Mouse (Mus musculus) forebrain, embryonic 15.5 days (tissue): ENCODE data around the gene Ppp2ca. TPM values are rescaled to one million over a fixed set of nuclear protein-coding genes. Genes with fewer than 3 reads are reported as not detected.
"Not testable (repeated sequence)": the region's sequence is repeated elsewhere in the genome, so short reads cannot be mapped to it uniquely, and the experiment has no call there.

Experiments
- ATAC-seq: fragments of 200-750 bp; cut with Nextera tagmentation; replicated peaks from 2 replicates; pipeline ENCODE4 v1.8.0; 2017; ENCODE audit warnings: mild to moderate bottlenecking, moderate TSS enrichment, moderate library complexity
- H3K27ac ChIP-seq: fragments of 300-500 bp; sonication (generic); replicated peaks from 2 replicates; pipeline ENCODE4 v1.5.1; 2015; ENCODE audit warnings: mild to moderate bottlenecking, inconsistent platforms
- H3K27me3 ChIP-seq: fragments of 300-500 bp; sonication (generic); 2 replicates; pipeline ENCODE4 v1.6.1; 2015; ENCODE audit warnings: inconsistent platforms
- H3K36me3 ChIP-seq: fragments of 300-500 bp; sonication (generic); 2 replicates; pipeline ENCODE4 v1.6.1; 2015; ENCODE audit warnings: mild to moderate bottlenecking, inconsistent platforms
- H3K4me1 ChIP-seq: fragments of 300-500 bp; sonication (generic); 2 replicates; pipeline ENCODE4 v1.6.1; 2015; ENCODE audit warnings: inconsistent platforms
- H3K4me2 ChIP-seq: fragments of 300-500 bp; sonication (generic); replicated peaks from 2 replicates; pipeline ENCODE4 v1.6.1; 2015; ENCODE audit warnings: mild to moderate bottlenecking, inconsistent platforms
- H3K4me3 ChIP-seq: fragments of 300-500 bp; sonication (generic); 2 replicates; pipeline ENCODE4 v1.5.1; 2015; ENCODE audit warnings: mild to moderate bottlenecking, inconsistent platforms
- H3K9ac ChIP-seq: fragments of 300-500 bp; sonication (generic); replicated peaks from 2 replicates; pipeline ENCODE4 v1.6.1; 2015; ENCODE audit warnings: mild to moderate bottlenecking, inconsistent platforms
- H3K9me3 ChIP-seq: fragments of 300-500 bp; sonication (generic); 2 replicates; pipeline ENCODE4 v1.6.1; 2016; ENCODE audit warnings: inconsistent platforms
- WGBS: fragments of 180-500 bp; shearing (Covaris S2); methylation state at CpG from one replicate; pipeline ENCODE4 v1.1.7; 2015; ENCODE audit warnings: mixed read lengths; 5-methylcytosine and 5-hydroxymethylcytosine counted together
- polyA plus RNA-seq: library from polyadenylated mRNA; unstranded; fragments of >200 nt; fragmentation: Nextera tagmentation; extraction: Ambion mirVana; gene quantifications from 2 replicates; pipeline ENCODE4 v1.2.1, GENCODE M21; 2015

Ppp2ca gene
- polyA plus RNA-seq, 1 experiment from 2014 or later, result 129 TPM

GRCm38 (mm10) chr11:52099031-52099761, 715 bp downstream of the Ppp2ca start:
- Histone ChIP-seq H3K27me3 (no peaks in the 10 kb centered on the region), H3K4me3 (peak overlapping the region; percentile 82), H3K36me3 (no peaks in the 10 kb centered on the region), H3K9me3 (no peaks in the 10 kb centered on the region), H3K4me2 (peak overlapping the region; percentile 78), H3K27ac (peak overlapping the region; percentile 98), H3K4me1 (peaks cover 32% of the 10 kb centered on the region), H3K9ac (peak overlapping the region; percentile 91)
- peak; percentile 83 for ATAC-seq
- under 1% methylated on average over 69 of the region's 72 CpGs for WGBS

- Histone ChIP-seq H3K27me3 (no peaks in the 10 kb centered on the region), H3K4me2 (peak overlapping the region; percentile 78), H3K9me3 (no peaks in the 10 kb centered on the region), H3K27ac (peak overlapping the region; percentile 98; the same call in 1 of the 2 replicates), H3K4me3 (peak overlapping the region; percentile 82), H3K36me3 (no peaks in the 10 kb centered on the region), H3K4me1 (peaks cover 34% of the 10 kb centered on the region), H3K9ac (peak overlapping the region; percentile 91)
- 5% methylated on average over 7 of the region's 7 CpGs for WGBS
- ATAC-seq, result no peak
Measured at GRCm38 (mm10) chr11:52099771-52100219, 1.3 kb downstream of the Ppp2ca start.

GRCm38 (mm10) chr11:52102977-52103376, 4.5 kb downstream of the Ppp2ca start:
- Histone ChIP-seq H3K9me3 (no peaks in the 10 kb centered on the region), H3K4me3 (no peak overlapping the region), H3K36me3 (no peaks in the 10 kb centered on the region), H3K9ac (no peak overlapping the region), H3K27me3 (no peaks in the 10 kb centered on the region), H3K27ac (no peak overlapping the region), H3K4me2 (no peak overlapping the region), H3K4me1 (peaks cover 37% of the 10 kb centered on the region)
- 83% methylated on average over 4 of the region's 4 CpGs for WGBS
- no peak for ATAC-seq

GRCm38 (mm10) chr11:52105503-52105902, 7.0 kb downstream of the Ppp2ca start:
- no peak for ATAC-seq
- H3K9ac ChIP-seq, result no peak overlapping the region
- H3K4me2 ChIP-seq, result no peak overlapping the region
- H3K4me3 ChIP-seq, result no peak overlapping the region
- H3K36me3 ChIP-seq, result no peaks in the 10 kb centered on the region
- H3K9me3 ChIP-seq, result no peaks in the 10 kb centered on the region
- peaks cover 26% of the 10 kb centered on the region for H3K4me1 ChIP-seq
- no peak overlapping the region for H3K27ac ChIP-seq
- H3K27me3 ChIP-seq, result no peaks in the 10 kb centered on the region

- Histone ChIP-seq H3K9ac (no peak overlapping the region), H3K4me1 (peaks cover 21% of the 10 kb centered on the region), H3K27ac (no peak overlapping the region), H3K36me3 (no peaks in the 10 kb centered on the region), H3K4me3 (no peak overlapping the region), H3K4me2 (no peak overlapping the region), H3K27me3 (no peaks in the 10 kb centered on the region), H3K9me3 (no peaks in the 10 kb centered on the region)
- 96% methylated on average over 2 of the region's 2 CpGs for WGBS
- no peak for ATAC-seq
Measured at GRCm38 (mm10) chr11:52106037-52106436, 7.6 kb downstream of the Ppp2ca start.

- ATAC-seq, result no peak
- Histone ChIP-seq H3K4me2 (no peak overlapping the region), H3K9ac (no peak overlapping the region), H3K27ac (no peak overlapping the region), H3K4me1 (peaks cover 17% of the 10 kb centered on the region), H3K27me3 (no peaks in the 10 kb centered on the region), H3K9me3 (no peaks in the 10 kb centered on the region), H3K36me3 (no peaks in the 10 kb centered on the region), H3K4me3 (no peak overlapping the region)
- 95% methylated on average over 1 of the region's 1 CpGs for WGBS
Measured at GRCm38 (mm10) chr11:52106438-52106837, 8.0 kb downstream of the Ppp2ca start.

- Histone ChIP-seq H3K36me3 (no peaks in the 10 kb centered on the region), H3K4me2 (no peak overlapping the region)
- no peak for ATAC-seq
Measured at GRCm38 (mm10) chr11:52108796-52109195, 10.3 kb downstream of the Ppp2ca start.

GRCm38 (mm10) chr11:52109421-52109820, 10.9 kb downstream of the Ppp2ca start:
- no peak overlapping the region for H3K27ac ChIP-seq
- WGBS, result 91% methylated on average over 1 of the region's 1 CpGs
- H3K9ac ChIP-seq, result no peak overlapping the region
- ATAC-seq, result no peak
- no peak overlapping the region for H3K4me3 ChIP-seq
- H3K9me3 ChIP-seq, result no peaks in the 10 kb centered on the region
- H3K27me3 ChIP-seq, result no peaks in the 10 kb centered on the region
- no peak overlapping the region for H3K4me2 ChIP-seq
- peaks cover 2% of the 10 kb centered on the region; the same call in 1 of the 2 replicates for H3K36me3 ChIP-seq
- peaks cover 7% of the 10 kb centered on the region for H3K4me1 ChIP-seq

More at GRCm38 (mm10) chr11:52108796-52109195, 10.3 kb downstream of the Ppp2ca start:
- 91% methylated on average over 5 of the region's 5 CpGs for WGBS
- H3K9me3 ChIP-seq, result no peaks in the 10 kb centered on the region
- no peak overlapping the region for H3K9ac ChIP-seq
- H3K4me1 ChIP-seq, result peaks cover 10% of the 10 kb centered on the region
- no peak overlapping the region for H3K27ac ChIP-seq
- H3K4me3 ChIP-seq, result no peak overlapping the region
- H3K27me3 ChIP-seq, result no peaks in the 10 kb centered on the region

GRCm38 (mm10) chr11:52115479-52115878, 17.0 kb downstream of the Ppp2ca start:
- no peak overlapping the region for H3K9ac ChIP-seq
- H3K4me1 ChIP-seq, result no peaks in the 10 kb centered on the region
- H3K27ac ChIP-seq, result no peak overlapping the region
- no peak overlapping the region for H3K4me2 ChIP-seq
- no peak for ATAC-seq
- no peaks in the 10 kb centered on the region for H3K9me3 ChIP-seq
- H3K27me3 ChIP-seq, result no peaks in the 10 kb centered on the region
- H3K36me3 ChIP-seq, result peaks cover 58% of the 10 kb centered on the region
- no peak overlapping the region for H3K4me3 ChIP-seq
- WGBS, result 95% methylated on average over 3 of the region's 3 CpGs

- not testable (repeated sequence) for H3K9me3 ChIP-seq, ATAC-seq, H3K9ac ChIP-seq, H3K4me2 ChIP-seq, H3K4me3 ChIP-seq, H3K27ac ChIP-seq, H3K4me1 ChIP-seq, H3K27me3 ChIP-seq
- 91% methylated on average over 6 of the region's 6 CpGs for WGBS
- H3K36me3 ChIP-seq, result peaks cover 62% of the 10 kb centered on the region
Measured at GRCm38 (mm10) chr11:52116117-52116516, 17.6 kb downstream of the Ppp2ca start.

- Histone ChIP-seq H3K4me2 (no peak overlapping the region), H3K9ac (no peak overlapping the region), H3K4me1 (no peaks in the 10 kb centered on the region), H3K9me3 (no peaks in the 10 kb centered on the region), H3K4me3 (no peak overlapping the region), H3K36me3 (peaks cover 73% of the 10 kb centered on the region), H3K27me3 (no peaks in the 10 kb centered on the region), H3K27ac (no peak overlapping the region)
- no peak for ATAC-seq
- WGBS, result 96% methylated on average over 7 of the region's 7 CpGs
Measured at GRCm38 (mm10) chr11:52117156-52117555, 18.7 kb downstream of the Ppp2ca start.

GRCm38 (mm10) chr11:52120415-52120814, 21.9 kb downstream of the Ppp2ca start:
- not testable (repeated sequence) for H3K9me3 ChIP-seq, H3K4me1 ChIP-seq, H3K4me2 ChIP-seq, H3K9ac ChIP-seq, ATAC-seq, H3K27me3 ChIP-seq, H3K27ac ChIP-seq, H3K4me3 ChIP-seq
- peaks cover 89% of the 10 kb centered on the region for H3K36me3 ChIP-seq

- WGBS, result 91% methylated on average over 6 of the region's 6 CpGs
- H3K36me3 ChIP-seq, result peaks cover 78% of the 10 kb centered on the region
- ATAC-seq, result no peak
Measured at GRCm38 (mm10) chr11:52122045-52122444, 23.6 kb downstream of the Ppp2ca start.

More at GRCm38 (mm10) chr11:52122045-52122444, 23.6 kb downstream of the Ppp2ca start:
- no peak overlapping the region for H3K9ac ChIP-seq
- H3K4me2 ChIP-seq, result no peak overlapping the region
- no peaks in the 10 kb centered on the region for H3K9me3 ChIP-seq
- no peak overlapping the region for H3K4me3 ChIP-seq
- H3K4me1 ChIP-seq, result no peaks in the 10 kb centered on the region
- H3K27me3 ChIP-seq, result no peaks in the 10 kb centered on the region
- no peak overlapping the region for H3K27ac ChIP-seq
